Comparison of ENCODE assay signal across 24 mouse cellular contexts in genomic region chr3:106070994-106071393, GRCm38 (mm10). TPM values are rescaled to one million over a fixed set of nuclear protein-coding genes. Genes with fewer than 3 reads are reported as not detected.
DNase-seq lines count a peak whose midpoint lies in the region; ATAC-seq lines count a peak whose summit lies in the region.
"Had no signal": no experiment of that assay in that cellular context is flagged by ENCODE, and none has a peak within 500 bp of the region (broad histone marks: within the 10 kb centered on the region; RNA-seq: fewer than 3 reads in every experiment).

No protein-coding gene starts in this region.

- no peak overlapping the region for H3K4me3 ChIP-seq in lung, embryonic 16.5 days (ENCODE audit: low read length)
- H3K4me3 ChIP-seq: embryonic facial prominence, embryonic 13.5 days; embryonic facial prominence, embryonic 15.5 days; erythroblast, embryonic 14.5 days; forebrain, embryonic 10.5 days; forebrain, embryonic 12.5 days had no signal

- no peak overlapping the region for H3K9ac ChIP-seq in lung, embryonic 16.5 days (ENCODE audit: low read length)
- H3K9ac ChIP-seq: embryonic facial prominence, embryonic 13.5 days; embryonic facial prominence, embryonic 15.5 days; forebrain, embryonic 12.5 days had no signal

- H3K27ac ChIP-seq in lung, embryonic 16.5 days (ENCODE audit: low read length), result no peak overlapping the region
- H3K27ac ChIP-seq: embryonic facial prominence, embryonic 13.5 days; embryonic facial prominence, embryonic 15.5 days; forebrain, embryonic 10.5 days; forebrain, embryonic 12.5 days had no signal

- H3K4me1 ChIP-seq in lung, embryonic 16.5 days (replicated peaks; ENCODE audit: control insufficient read depth, insufficient read depth, low read length), result no peaks in the 10 kb centered on the region
- H3K4me1 ChIP-seq: embryonic facial prominence, embryonic 13.5 days; embryonic facial prominence, embryonic 15.5 days; forebrain, embryonic 10.5 days; forebrain, embryonic 12.5 days had no signal

- 40% methylated on average over 2 of the region's 2 CpGs for WGBS in lung, embryonic 16.5 days

- no peaks in the 10 kb centered on the region for H3K9me3 ChIP-seq in lung, embryonic 16.5 days (ENCODE audit: control insufficient read depth, low read length)
- H3K9me3 ChIP-seq: embryonic facial prominence, embryonic 13.5 days; embryonic facial prominence, embryonic 15.5 days; forebrain, embryonic 10.5 days; forebrain, embryonic 12.5 days had no signal

- H3K27me3 ChIP-seq in lung, embryonic 16.5 days (ENCODE audit: control insufficient read depth, insufficient read depth, low read depth, low read length), result no peaks in the 10 kb centered on the region
- H3K27me3 ChIP-seq: embryonic facial prominence, embryonic 13.5 days; embryonic facial prominence, embryonic 15.5 days; forebrain, embryonic 12.5 days had no signal

- no peaks in the 10 kb centered on the region for H3K36me3 ChIP-seq in lung, embryonic 16.5 days (ENCODE audit: control insufficient read depth, insufficient read depth, low read length)
- H3K36me3 ChIP-seq: embryonic facial prominence, embryonic 13.5 days; embryonic facial prominence, embryonic 15.5 days; forebrain, embryonic 10.5 days; forebrain, embryonic 12.5 days had no signal

- 0 out of 2 replicates have a peak, but pooled peaks have one; percentile 12 for ATAC-seq in lung, embryonic 16.5 days (ENCODE audit: low read depth)
- ATAC-seq: forebrain, embryonic 14.5 days; forebrain, embryonic 16.5 days had no signal

- no peak for DNase-seq in lung, postnatal 10 days
- DNase-seq in lung, postnatal 25 days (ENCODE audit: low spot score), result peak; percentile 29
- DNase-seq in lung, postnatal 14 days, result no peak
- DNase-seq: adrenal gland, adult 2 months; adrenal gland, postnatal 10 days; adrenal gland, postnatal 25 days; cerebellum, adult 11 months; cerebellum, adult 18-20 months; cerebellum, adult 8-10 months; cerebellum, adult 9-11 months; cerebellum, postnatal 14 days; cerebellum, postnatal 36 days; embryo, embryonic 11 days had no signal

- no peak overlapping the region for H3K4me2 ChIP-seq in lung, embryonic 16.5 days (ENCODE audit: low read depth, low read length)
- H3K4me2 ChIP-seq: embryonic facial prominence, embryonic 13.5 days; embryonic facial prominence, embryonic 15.5 days; forebrain, embryonic 12.5 days had no signal

RNA-seq across cellular contexts. Expression of gene Chil5, which starts 38.4 kb away (rescaled TPM):
- polyA plus RNA-seq in lung, embryonic 16.5 days (2015; fragmentation: Nextera tagmentation; extraction: Ambion mirVana), result not detected in 2 replicates
- polyA plus RNA-seq: adrenal gland, adult 2 months; brain, embryonic 14.5 days; C2C12; embryonic facial prominence, embryonic 11.5 days; embryonic facial prominence, embryonic 13.5 days; embryonic facial prominence, embryonic 15.5 days; erythroblast, embryonic 14.5 days; forebrain, embryonic 10.5 days; forebrain, embryonic 12.5 days; forebrain, embryonic 14.5 days; forebrain, embryonic 16.5 days had no signal

RNA-seq across cellular contexts. Expression of gene Chia1, which starts 42.0 kb away (rescaled TPM):
- polyA plus RNA-seq in lung, embryonic 16.5 days (2015; fragmentation: Nextera tagmentation; extraction: Ambion mirVana), result 0.35 and 1.1 TPM in 2 replicates
- polyA plus RNA-seq: adrenal gland, adult 2 months; C2C12; embryonic facial prominence, embryonic 11.5 days; embryonic facial prominence, embryonic 13.5 days; erythroblast, embryonic 14.5 days; forebrain, embryonic 12.5 days had no signal

RNA-seq across cellular contexts. Expression of gene Pifo, which starts 56.5 kb away (rescaled TPM):
- 11.3 and 16.2 TPM in 2 replicates for polyA plus RNA-seq in lung, embryonic 16.5 days (2015; fragmentation: Nextera tagmentation; extraction: Ambion mirVana)
- polyA plus RNA-seq: adrenal gland, adult 2 months; C2C12; embryonic facial prominence, embryonic 11.5 days; erythroblast, embryonic 14.5 days had no signal
